Comparison of ENCODE assay signal across 9 mouse cellular contexts in the genomic region with DNA sequence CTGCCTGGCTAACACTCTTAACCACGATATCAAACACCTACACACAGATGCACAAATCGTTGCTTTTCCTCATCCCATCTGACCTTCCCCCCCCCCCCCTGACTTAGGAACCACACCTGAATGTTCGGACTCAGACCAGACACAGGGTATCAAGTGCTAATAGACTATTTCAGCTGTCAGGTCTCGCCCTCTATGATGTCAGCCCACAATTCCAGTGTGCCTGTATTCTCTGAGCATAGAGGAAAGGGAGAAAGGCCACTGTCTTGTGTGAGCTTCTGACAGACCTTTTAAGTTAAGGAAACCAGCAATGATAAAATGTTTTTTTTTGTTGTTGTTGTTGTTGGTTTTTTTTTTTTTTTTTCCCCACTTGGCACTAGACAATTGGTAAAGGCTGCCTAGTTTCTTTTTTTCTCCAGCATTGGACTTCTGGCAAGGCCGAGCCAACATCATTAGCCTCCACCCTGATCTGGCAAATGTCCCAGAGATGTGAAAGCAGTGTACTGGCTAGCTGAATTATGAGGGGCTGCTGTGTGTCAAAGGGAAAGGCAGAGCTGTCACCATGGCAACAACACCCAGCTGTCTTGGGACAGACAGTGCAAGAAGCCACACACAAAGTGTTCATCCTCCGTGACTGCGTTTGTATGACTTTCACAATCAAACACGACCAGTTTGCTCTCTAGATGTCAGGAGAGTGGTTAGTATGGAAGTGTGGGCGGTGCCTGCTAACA. TPM values are rescaled to one million over a fixed set of nuclear protein-coding genes. Genes with fewer than 3 reads are reported as not detected.
A peak's percentile ranks its signal among the peaks of the same experiment; 100 is the strongest.
DNase-seq lines count a peak whose midpoint lies in the region; ATAC-seq and TF ChIP-seq lines count a peak whose summit lies in the region.
"Had no signal": no experiment of that assay in that cellular context is flagged by ENCODE, and none has a peak within 500 bp of the region (broad histone marks: within the 10 kb centered on the region; RNA-seq: fewer than 3 reads in every experiment).

No protein-coding gene starts in this region.

- TF ChIP-seq POLR2A in limb, embryonic 14.5 days (IDR thresholded peaks at IDR 0.05; ENCODE audit: borderline replicate concordance, extremely low read depth, insufficient read depth, insufficient read length): no peak

- H3K27me3 ChIP-seq in embryonic facial prominence, embryonic 14.5 days (replicated peaks; ENCODE audit: control insufficient read depth, insufficient read depth, low read length): no peaks in the 10 kb centered on the region
- no peaks in the 10 kb centered on the region for H3K27me3 ChIP-seq in heart, embryonic 12.5 days (replicated peaks)
- no peaks in the 10 kb centered on the region for H3K27me3 ChIP-seq in limb, embryonic 14.5 days (ENCODE audit: control insufficient read depth, insufficient read depth, low read length)
- H3K27me3 ChIP-seq in neural tube, embryonic 13.5 days: no peaks in the 10 kb centered on the region
- H3K27me3 ChIP-seq: liver, embryonic 15.5 days had no signal

- ATAC-seq in embryonic facial prominence, embryonic 14.5 days (ENCODE audit: low read depth): peak; percentile 89
- ATAC-seq in heart, embryonic 12.5 days (ENCODE audit: insufficient number of reproducible peaks, low FRiP score): peak; percentile 66
- peak; percentile 67; the same call in 1 of the 2 replicates for ATAC-seq in limb, embryonic 14.5 days (ENCODE audit: low FRiP score, low read depth)
- ATAC-seq in neural tube, embryonic 13.5 days (ENCODE audit: low read depth): peak; percentile 99

- no peaks in the 10 kb centered on the region for H3K9me3 ChIP-seq in embryonic facial prominence, embryonic 14.5 days (ENCODE audit: control insufficient read depth, low read length)
- no peaks in the 10 kb centered on the region for H3K9me3 ChIP-seq in heart, embryonic 12.5 days (replicated peaks)
- no peaks in the 10 kb centered on the region for H3K9me3 ChIP-seq in limb, embryonic 14.5 days (ENCODE audit: control insufficient read depth, low read length)
- H3K9me3 ChIP-seq in neural tube, embryonic 13.5 days: no peaks in the 10 kb centered on the region
- H3K9me3 ChIP-seq: liver, embryonic 15.5 days had no signal

- DNase-seq in B cell, adult 2 months: peak; percentile 51
- peak; percentile 68 for DNase-seq in adrenal gland, postnatal 10 days
- DNase-seq in embryonic facial prominence, embryonic 14.5 days (ENCODE audit: low spot score): peak; percentile 83
- DNase-seq in kidney, adult 9 months: peak; percentile 59
- DNase-seq in limb, embryonic 14.5 days (ENCODE audit: low spot score): peak; percentile 73
- DNase-seq in spleen, adult 12 weeks (ENCODE audit: low spot score): no peak

- H3K36me3 ChIP-seq in embryonic facial prominence, embryonic 14.5 days (ENCODE audit: control insufficient read depth, insufficient read depth, low read length): no peaks in the 10 kb centered on the region
- no peaks in the 10 kb centered on the region for H3K36me3 ChIP-seq in heart, embryonic 12.5 days
- no peaks in the 10 kb centered on the region for H3K36me3 ChIP-seq in limb, embryonic 14.5 days (ENCODE audit: control insufficient read depth, insufficient read depth, low read length)
- H3K36me3 ChIP-seq in neural tube, embryonic 13.5 days: no peaks in the 10 kb centered on the region
- H3K36me3 ChIP-seq: liver, embryonic 15.5 days had no signal

- H3K4me1 ChIP-seq in embryonic facial prominence, embryonic 14.5 days (ENCODE audit: control insufficient read depth, insufficient read depth, low read length): no peaks in the 10 kb centered on the region
- H3K4me1 ChIP-seq in heart, embryonic 12.5 days (replicated peaks): peaks cover 6% of the 10 kb centered on the region
- peaks cover 8% of the 10 kb centered on the region for H3K4me1 ChIP-seq in limb, embryonic 14.5 days (ENCODE audit: control insufficient read depth, insufficient read depth, low read length)
- peaks cover 13% of the 10 kb centered on the region for H3K4me1 ChIP-seq in neural tube, embryonic 13.5 days (replicated peaks)
- H3K4me1 ChIP-seq: liver, embryonic 15.5 days had no signal

- WGBS in embryonic facial prominence, embryonic 14.5 days: 64% methylated on average over 9 of the region's 9 CpGs
- WGBS in heart, embryonic 12.5 days: 52% methylated on average over 9 of the region's 9 CpGs
- WGBS in limb, embryonic 14.5 days: 54% methylated on average over 9 of the region's 9 CpGs
- WGBS in neural tube, embryonic 13.5 days: 33% methylated on average over 9 of the region's 9 CpGs

- H3K27ac ChIP-seq in embryonic facial prominence, embryonic 14.5 days (replicated peaks; ENCODE audit: low read depth, low read length): no peak overlapping the region
- no peak overlapping the region for H3K27ac ChIP-seq in heart, embryonic 12.5 days (ENCODE audit: poor library complexity, severe bottlenecking)
- no peak overlapping the region for H3K27ac ChIP-seq in limb, embryonic 14.5 days (replicated peaks; ENCODE audit: low read depth, low read length)
- peak overlapping the region; percentile 68 for H3K27ac ChIP-seq in neural tube, embryonic 13.5 days (replicated peaks)
- H3K27ac ChIP-seq: liver, embryonic 15.5 days had no signal

- H3K9ac ChIP-seq in embryonic facial prominence, embryonic 14.5 days (ENCODE audit: low read depth, low read length): no peak overlapping the region
- H3K9ac ChIP-seq in heart, embryonic 12.5 days: no peak overlapping the region
- no peak overlapping the region for H3K9ac ChIP-seq in limb, embryonic 14.5 days (ENCODE audit: low read depth, low read length, severe bottlenecking)
- H3K9ac ChIP-seq in neural tube, embryonic 13.5 days: no peak overlapping the region
- H3K9ac ChIP-seq: liver, embryonic 15.5 days had no signal

- H3K4me3 ChIP-seq in embryonic facial prominence, embryonic 14.5 days (ENCODE audit: low read depth, low read length): no peak overlapping the region
- no peak overlapping the region for H3K4me3 ChIP-seq in heart, embryonic 12.5 days
- H3K4me3 ChIP-seq in limb, embryonic 14.5 days (replicated peaks; ENCODE audit: low read length): no peak overlapping the region
- H3K4me3 ChIP-seq in neural tube, embryonic 13.5 days: peak overlapping the region; percentile 13; the same call in 1 of the 2 replicates
- H3K4me3 ChIP-seq: liver, embryonic 15.5 days had no signal

- H3K4me2 ChIP-seq in embryonic facial prominence, embryonic 14.5 days (ENCODE audit: low read depth, low read length): no peak overlapping the region
- peak overlapping the region; percentile 32; the same call in 1 of the 2 replicates for H3K4me2 ChIP-seq in heart, embryonic 12.5 days
- no peak overlapping the region for H3K4me2 ChIP-seq in limb, embryonic 14.5 days (replicated peaks; ENCODE audit: low read depth, low read length, severe bottlenecking)
- H3K4me2 ChIP-seq in neural tube, embryonic 13.5 days: peak overlapping the region; percentile 43
- H3K4me2 ChIP-seq: liver, embryonic 15.5 days had no signal

RNA-seq across cellular contexts. Expression of a gene that starts 46.0 kb away (rescaled TPM):
- total RNA-seq in adrenal gland, postnatal 10 days (2021): not detected
- not detected in 2 replicates for polyA plus RNA-seq in embryonic facial prominence, embryonic 14.5 days (2014; fragmentation: Nextera tagmentation; extraction: Ambion mirVana)
- not detected in 2 replicates for polyA plus RNA-seq in heart, embryonic 12.5 days (2016; fragmentation: Nextera tagmentation; extraction: Ambion mirVana)
- polyA plus RNA-seq in limb, embryonic 14.5 days (2012; rRNA removed): not detected in 2 replicates
- 0.30 TPM in 1 of 2 replicates, not detected in the other for polyA plus RNA-seq in limb, embryonic 14.5 days (2014; fragmentation: Nextera tagmentation; extraction: Ambion mirVana)
- not detected in 2 replicates for polyA plus RNA-seq in neural tube, embryonic 13.5 days (2015; fragmentation: Nextera tagmentation; extraction: Ambion mirVana)
- polyA plus RNA-seq: liver, embryonic 15.5 days had no signal

RNA-seq across cellular contexts. Expression of a gene that starts 49.4 kb away (rescaled TPM):
- 10 to 100 TPM; 40.2 to 67.5 TPM for total RNA-seq in adrenal gland, postnatal 10 days (2021)
- polyA plus RNA-seq in embryonic facial prominence, embryonic 14.5 days (2014; fragmentation: Nextera tagmentation; extraction: Ambion mirVana): 172 and 198 TPM in 2 replicates
- 213 and 218 TPM in 2 replicates for polyA plus RNA-seq in heart, embryonic 12.5 days (2016; fragmentation: Nextera tagmentation; extraction: Ambion mirVana)
- polyA plus RNA-seq in limb, embryonic 14.5 days (2012; rRNA removed): 81.1 and 112 TPM in 2 replicates
- polyA plus RNA-seq in limb, embryonic 14.5 days (2014; fragmentation: Nextera tagmentation; extraction: Ambion mirVana): 183 and 204 TPM in 2 replicates
- 389 and 400 TPM in 2 replicates for polyA plus RNA-seq in neural tube, embryonic 13.5 days (2015; fragmentation: Nextera tagmentation; extraction: Ambion mirVana)

RNA-seq across cellular contexts. Expression of a gene that starts 50.3 kb away (rescaled TPM):
- total RNA-seq in adrenal gland, postnatal 10 days (2021): 10 to 100 TPM; 28.6 to 34.7 TPM
- 33.3 and 37.8 TPM in 2 replicates for polyA plus RNA-seq in embryonic facial prominence, embryonic 14.5 days (2014; fragmentation: Nextera tagmentation; extraction: Ambion mirVana)
- polyA plus RNA-seq in heart, embryonic 12.5 days (2016; fragmentation: Nextera tagmentation; extraction: Ambion mirVana): 26.7 and 27.6 TPM in 2 replicates
- polyA plus RNA-seq in limb, embryonic 14.5 days (2012; rRNA removed): 16.9 and 21.8 TPM in 2 replicates
- 33.8 and 37.8 TPM in 2 replicates for polyA plus RNA-seq in limb, embryonic 14.5 days (2014; fragmentation: Nextera tagmentation; extraction: Ambion mirVana)
- polyA plus RNA-seq in neural tube, embryonic 13.5 days (2015; fragmentation: Nextera tagmentation; extraction: Ambion mirVana): 58.3 and 62.6 TPM in 2 replicates

Comparison
In these comparisons a context has a peak if more than half of its experiments do, and no peak if none do; other contexts are left out.
1. H3K4me2 ChIP-seq: peak in heart, embryonic 12.5 days (single experiment) and neural tube, embryonic 13.5 days (single experiment); none in embryonic facial prominence, embryonic 14.5 days (single experiment) and limb, embryonic 14.5 days (single experiment).
2. Peak in every context shown above with its lines, with median percentiles within 50 percentile points of each other: ATAC-seq.